Mouse (Mus musculus): Measurements from ENCODE around the gene Arl10. TPM values are rescaled to one million over a fixed set of nuclear protein-coding genes. Genes with fewer than 3 reads are reported as not detected.
A peak's percentile ranks its signal among the peaks of the same experiment; 100 is the strongest.
"Not testable (repeated sequence)": the region's sequence is repeated elsewhere in the genome, so short reads cannot be mapped to it uniquely, and the experiment has no call there.

Gene Arl10
- polyA plus RNA-seq, 1 experiment from 2014 or later, result 10.7 TPM

- ATAC-seq, result peak; percentile 52
- Histone ChIP-seq H3K36me3 (peaks cover 38% of the 10 kb centered on the region), H3K27ac (peak overlapping the region; percentile 81), H3K4me1 (peaks cover 50% of the 10 kb centered on the region), H3K4me2 (peak overlapping the region; percentile 95), H3K9me3 (replicated peaks) (no peaks in the 10 kb centered on the region), H3K9ac (peak overlapping the region; percentile 42), H3K27me3 (replicated peaks) (no peaks in the 10 kb centered on the region), H3K4me3 (peak overlapping the region; percentile 4; the same call in 1 of the 2 replicates)
- WGBS (ENCODE audit: insufficient replicate concordance), result 43% methylated on average over 5 of the region's 5 CpGs
Measured at GRCm38 (mm10) chr13:54607204-54607603, 32.4 kb downstream of the Arl10 start.

GRCm38 (mm10) chr13:54608002-54608401 is 33.2 kb downstream of the Arl10 start:
- Histone ChIP-seq H3K4me2 (peak overlapping the region; percentile 95), H3K9ac (0 out of 2 replicates have a peak overlapping the region, but pooled peaks have one; percentile 90), H3K4me3 (peak overlapping the region; percentile 83; the same call in 1 of the 2 replicates), H3K36me3 (peaks cover 38% of the 10 kb centered on the region), H3K27me3 (replicated peaks) (no peaks in the 10 kb centered on the region), H3K27ac (peak overlapping the region; percentile 81), H3K4me1 (peaks cover 50% of the 10 kb centered on the region), H3K9me3 (replicated peaks) (no peaks in the 10 kb centered on the region)
- ATAC-seq, result peak; percentile 82
- WGBS (ENCODE audit: insufficient replicate concordance), result 28% methylated on average over 3 of the region's 3 CpGs

- H3K27me3 ChIP-seq (replicated peaks), result no peaks in the 10 kb centered on the region
- H3K9ac ChIP-seq, result peak overlapping the region; percentile 90
- WGBS (ENCODE audit: insufficient replicate concordance), result 57% methylated on average over 8 of the region's 8 CpGs
- no peaks in the 10 kb centered on the region for H3K9me3 ChIP-seq (replicated peaks)
- H3K4me1 ChIP-seq, result peaks cover 50% of the 10 kb centered on the region
- peak overlapping the region; percentile 95 for H3K4me2 ChIP-seq
- H3K4me3 ChIP-seq, result peak overlapping the region; percentile 83
- peak overlapping the region; percentile 81 for H3K27ac ChIP-seq
- H3K36me3 ChIP-seq, result peaks cover 33% of the 10 kb centered on the region
- ATAC-seq, result no peak
Measured at GRCm38 (mm10) chr13:54608666-54609065, 33.9 kb downstream of the Arl10 start.

GRCm38 (mm10) chr13:54609301-54609700 is 34.5 kb downstream of the Arl10 start:
- Histone ChIP-seq H3K9me3 (replicated peaks) (no peaks in the 10 kb centered on the region), H3K9ac (peak overlapping the region; percentile 90), H3K4me1 (peaks cover 50% of the 10 kb centered on the region), H3K4me2 (peak overlapping the region; percentile 95), H3K27ac (peak overlapping the region; percentile 81; the same call in 1 of the 2 replicates), H3K4me3 (peak overlapping the region; percentile 83), H3K36me3 (peaks cover 27% of the 10 kb centered on the region), H3K27me3 (replicated peaks) (no peaks in the 10 kb centered on the region)
- ATAC-seq, result no peak
- 26% methylated on average over 1 of the region's 1 CpGs for WGBS (ENCODE audit: insufficient replicate concordance)

- Histone ChIP-seq H3K36me3 (peaks cover 14% of the 10 kb centered on the region), H3K4me2 (peak overlapping the region; percentile 95), H3K4me3 (peak overlapping the region; percentile 83), H3K4me1 (peaks cover 50% of the 10 kb centered on the region), H3K9ac (peak overlapping the region; percentile 90), H3K9me3 (replicated peaks) (no peaks in the 10 kb centered on the region), H3K27me3 (replicated peaks) (no peaks in the 10 kb centered on the region), H3K27ac (peak overlapping the region; percentile 83)
- WGBS (ENCODE audit: insufficient replicate concordance), result 15% methylated on average over 13 of the region's 13 CpGs
- no peak; the same call in 1 of the 2 replicates for ATAC-seq
Measured at GRCm38 (mm10) chr13:54610613-54610971, 35.8 kb downstream of the Arl10 start.

- Histone ChIP-seq H3K4me3 (peak within 1 kb of the TSS; percentile 83), H3K9me3 (replicated peaks) (no peaks in the 10 kb centered on the region), H3K36me3 (peaks cover 8% of the 10 kb centered on the region), H3K4me1 (peaks cover 50% of the 10 kb centered on the region), H3K4me2 (peak within 1 kb of the TSS; percentile 95), H3K9ac (peak within 1 kb of the TSS; percentile 90), H3K27ac (peak within 1 kb of the TSS; percentile 83), H3K27me3 (replicated peaks) (no peaks in the 10 kb centered on the region)
- ATAC-seq, result peak; percentile 73
- under 1% methylated on average over 66 of the region's 66 CpGs for WGBS (ENCODE audit: insufficient replicate concordance)
Measured at GRCm38 (mm10) chr13:54610972-54611754, 36.3 kb downstream of the Arl10 start, which contains the start of gene Cltb. Cltb (minus strand) TSS chr13:54611344.

- H3K9ac ChIP-seq; ATAC-seq; H3K27me3 ChIP-seq (replicated peaks); H3K4me3 ChIP-seq; H3K9me3 ChIP-seq (replicated peaks); H3K4me2 ChIP-seq; H3K27ac ChIP-seq; H3K36me3 ChIP-seq: not testable (repeated sequence)
- peaks cover 34% of the 10 kb centered on the region for H3K4me1 ChIP-seq
- 79% methylated on average over 8 of the region's 8 CpGs for WGBS (ENCODE audit: insufficient replicate concordance)
Measured at GRCm38 (mm10) chr13:54613141-54613540, 38.3 kb downstream of the Arl10 start.

- no peak overlapping the region for H3K9ac ChIP-seq
- H3K27me3 ChIP-seq (replicated peaks), result peaks cover 10% of the 10 kb centered on the region
- ATAC-seq, result no peak
- peaks cover 12% of the 10 kb centered on the region for H3K4me1 ChIP-seq
- 74% methylated on average over 8 of the region's 8 CpGs for WGBS (ENCODE audit: insufficient replicate concordance)
- no peak overlapping the region for H3K27ac ChIP-seq
- no peaks in the 10 kb centered on the region for H3K36me3 ChIP-seq
- no peak overlapping the region for H3K4me2 ChIP-seq
- H3K9me3 ChIP-seq (replicated peaks), result no peaks in the 10 kb centered on the region
- H3K4me3 ChIP-seq, result no peak overlapping the region
Measured at GRCm38 (mm10) chr13:54616307-54616706, 41.5 kb downstream of the Arl10 start.

GRCm38 (mm10) chr13:54616998-54617397 is 42.2 kb downstream of the Arl10 start:
- WGBS (ENCODE audit: insufficient replicate concordance), result 61% methylated on average over 6 of the region's 6 CpGs
- peaks cover 10% of the 10 kb centered on the region for H3K27me3 ChIP-seq (replicated peaks)
- H3K4me3 ChIP-seq, result no peak overlapping the region
- H3K36me3 ChIP-seq, result no peaks in the 10 kb centered on the region
- peaks cover 8% of the 10 kb centered on the region for H3K4me1 ChIP-seq
- no peak overlapping the region for H3K27ac ChIP-seq
- no peak overlapping the region for H3K4me2 ChIP-seq
- H3K9me3 ChIP-seq (replicated peaks), result no peaks in the 10 kb centered on the region
- no peak overlapping the region for H3K9ac ChIP-seq
- no peak for ATAC-seq

GRCm38 (mm10) chr13:54621155-54621932 is 46.5 kb downstream of the Arl10 start, which contains the start of gene Faf2:
Faf2 (plus strand) TSS chr13:54621784.
- Histone ChIP-seq H3K36me3 (0 out of 2 replicates have a peak, but pooled peaks cover 7% of the 10 kb centered on the region), H3K27ac (peak within 1 kb of the TSS; percentile 82), H3K9ac (peak within 1 kb of the TSS; percentile 94), H3K4me2 (peak within 1 kb of the TSS; percentile 93), H3K4me3 (peak within 1 kb of the TSS; percentile 97), H3K27me3 (replicated peaks) (peaks cover 10% of the 10 kb centered on the region), H3K4me1 (peaks cover 33% of the 10 kb centered on the region), H3K9me3 (replicated peaks) (no peaks in the 10 kb centered on the region)
- peak; percentile 98 for ATAC-seq
- 8% methylated on average over 44 of the region's 44 CpGs for WGBS (ENCODE audit: insufficient replicate concordance)

GRCm38 (mm10) chr13:54621960-54622521 is 47.2 kb downstream of the Arl10 start:
- Histone ChIP-seq H3K9me3 (replicated peaks) (no peaks in the 10 kb centered on the region), H3K36me3 (0 out of 2 replicates have a peak, but pooled peaks cover 7% of the 10 kb centered on the region), H3K4me2 (peak overlapping the region; percentile 93), H3K9ac (peak overlapping the region; percentile 94), H3K27me3 (replicated peaks) (peaks cover 10% of the 10 kb centered on the region), H3K4me1 (peaks cover 33% of the 10 kb centered on the region), H3K27ac (peak overlapping the region; percentile 82), H3K4me3 (peak overlapping the region; percentile 97)
- peak; percentile 60 for ATAC-seq
- 1% methylated on average over 27 of the region's 27 CpGs for WGBS (ENCODE audit: insufficient replicate concordance)
